Mouse (Mus musculus): ENCODE results near the gene Nfatc2.

Nfatc2 gene

DNA sequence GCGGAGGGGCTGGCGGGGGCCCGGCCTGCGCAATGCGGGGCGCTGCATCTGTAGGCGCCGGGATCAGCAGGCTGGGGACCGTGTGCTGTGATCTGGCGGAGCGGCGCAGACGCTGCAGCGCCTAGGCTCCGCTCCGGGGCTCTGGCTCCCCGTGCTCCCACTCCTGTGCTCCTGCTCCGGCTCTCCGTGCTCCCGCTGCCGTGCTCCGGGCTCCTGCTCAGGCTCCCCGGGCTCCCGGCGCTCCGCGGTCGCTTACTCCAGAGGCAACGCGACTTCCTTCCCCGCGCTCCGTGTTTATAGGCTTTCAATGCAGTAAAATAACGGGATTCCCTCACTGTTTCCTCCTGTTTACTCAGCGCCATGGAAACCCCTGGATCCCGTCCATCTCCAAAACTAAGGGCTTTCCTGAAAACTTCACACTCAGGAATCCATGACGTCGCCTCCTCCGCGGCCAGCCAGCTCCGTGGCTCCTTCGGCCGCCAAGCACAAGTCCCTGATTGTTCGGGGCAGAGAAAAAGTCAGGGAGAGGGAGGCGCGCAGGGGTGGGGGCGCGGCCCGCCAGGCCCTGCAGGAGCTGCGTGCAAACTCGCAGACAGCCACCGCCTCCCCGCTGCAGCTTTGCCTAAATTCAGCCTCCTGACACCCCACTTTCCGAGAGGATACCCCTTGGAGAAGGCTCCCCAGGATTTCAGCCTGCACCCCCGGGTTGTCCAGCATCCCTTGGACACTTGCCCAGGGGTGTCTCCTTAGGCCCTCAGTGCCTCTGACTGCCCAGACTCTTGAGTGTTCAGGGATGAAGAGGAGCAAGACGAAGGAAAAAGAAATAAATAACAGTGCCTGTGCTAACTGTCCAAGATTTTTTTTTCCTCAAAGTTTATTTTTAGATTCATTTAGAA is at the start of gene Nfatc2:
Gene Nfatc2, minus strand, starts transcription at position 167 of the 896 bp plus-strand sequence.
- no peak for DNase-seq (ENCODE audit: low read depth)

DNA sequence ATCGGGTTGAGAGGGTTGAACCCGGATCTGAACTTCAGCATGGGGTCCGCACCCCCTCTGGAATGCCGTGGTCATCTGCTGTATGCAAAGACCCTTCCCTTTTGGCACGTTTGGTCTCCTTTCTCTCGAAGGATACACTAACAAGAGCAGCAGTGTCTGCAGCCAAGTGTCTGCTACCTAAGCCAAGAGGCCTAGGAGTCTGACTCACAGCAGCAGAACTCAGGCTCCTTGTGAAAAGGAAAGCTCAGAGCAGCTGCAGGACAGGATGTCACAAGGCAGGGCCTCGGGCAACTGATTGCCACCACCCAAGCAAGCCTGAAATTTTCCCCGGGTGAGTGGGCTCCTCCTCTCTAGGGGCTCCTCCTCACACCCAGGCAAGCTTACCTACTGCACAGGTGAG is 46.7 kb upstream of the Nfatc2 start:
- DNase-seq (ENCODE audit: low read depth) = no peak

DNA sequence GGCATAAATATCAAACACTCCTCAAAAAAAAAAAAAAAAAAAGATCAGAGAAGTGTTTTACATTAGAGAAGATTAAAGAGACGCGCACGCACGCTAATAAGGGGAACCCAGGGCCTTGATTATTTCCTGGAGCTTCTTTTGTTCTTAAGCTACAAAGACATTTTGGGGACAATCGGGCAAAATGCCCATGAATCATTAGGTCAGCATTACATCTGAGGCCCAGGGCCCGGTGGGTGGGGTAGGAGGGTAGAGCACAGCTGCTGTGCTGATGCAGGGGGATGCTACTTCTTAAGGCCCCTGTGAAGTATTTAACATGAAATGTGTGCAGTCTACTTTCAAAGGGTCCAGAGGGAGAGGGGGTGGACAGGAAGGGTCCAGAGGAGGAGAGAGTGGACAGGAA is 43.4 kb upstream of the Nfatc2 start:
- no peak for DNase-seq (ENCODE audit: low read depth)

DNA sequence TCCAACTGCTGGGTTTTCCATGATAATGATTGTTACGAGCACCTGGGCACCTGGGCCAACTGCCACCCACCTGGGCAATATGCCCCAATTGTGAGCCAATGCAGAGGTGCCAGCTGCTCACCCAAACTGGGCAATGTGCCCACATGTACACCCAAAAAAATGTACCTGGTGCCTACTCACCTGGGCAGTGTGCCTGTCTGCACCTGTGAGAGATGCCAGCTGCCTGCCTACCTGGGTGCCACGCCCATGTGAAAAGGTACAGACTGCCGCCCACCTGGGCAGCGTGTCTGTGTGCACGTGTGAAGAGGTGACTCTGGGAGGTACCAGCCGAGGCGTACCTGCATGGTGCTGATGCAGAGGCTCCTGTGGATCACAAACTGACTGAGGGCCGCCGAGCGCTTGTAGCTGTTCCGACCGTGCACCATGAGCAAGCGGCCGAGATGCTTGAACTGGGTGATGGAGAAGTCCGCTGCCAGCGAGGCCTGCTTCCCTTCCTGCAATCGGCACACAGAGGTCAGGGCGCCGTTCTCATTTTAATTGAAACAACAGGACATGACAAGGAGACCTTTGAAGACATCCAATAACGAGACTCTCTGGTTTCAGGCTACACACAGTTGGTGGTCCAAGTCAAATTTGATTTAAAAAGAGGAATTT is 42.2 kb upstream of the Nfatc2 start:
- DNase-seq (ENCODE audit: low read depth) = no peak

DNA sequence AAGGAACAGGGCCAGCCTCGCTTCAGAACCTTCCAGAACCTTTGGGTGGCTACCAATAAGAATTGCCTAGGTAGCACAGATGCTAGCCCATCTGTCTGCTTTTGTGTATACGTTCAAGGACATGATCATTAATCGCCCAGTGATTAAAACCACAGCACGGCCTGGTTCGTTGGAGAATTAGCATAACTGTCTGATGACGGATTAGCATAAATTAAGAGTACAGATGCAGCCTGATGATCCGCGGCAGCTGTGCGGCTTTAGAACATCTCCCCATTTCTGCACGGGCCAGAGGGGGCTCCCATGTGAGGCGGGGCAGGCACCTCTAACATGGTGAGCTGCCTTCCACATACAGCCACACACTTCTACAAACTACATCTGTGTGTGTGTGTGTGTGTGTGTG is 40.7 kb upstream of the Nfatc2 start:
- no peak for DNase-seq (ENCODE audit: low read depth)

DNA sequence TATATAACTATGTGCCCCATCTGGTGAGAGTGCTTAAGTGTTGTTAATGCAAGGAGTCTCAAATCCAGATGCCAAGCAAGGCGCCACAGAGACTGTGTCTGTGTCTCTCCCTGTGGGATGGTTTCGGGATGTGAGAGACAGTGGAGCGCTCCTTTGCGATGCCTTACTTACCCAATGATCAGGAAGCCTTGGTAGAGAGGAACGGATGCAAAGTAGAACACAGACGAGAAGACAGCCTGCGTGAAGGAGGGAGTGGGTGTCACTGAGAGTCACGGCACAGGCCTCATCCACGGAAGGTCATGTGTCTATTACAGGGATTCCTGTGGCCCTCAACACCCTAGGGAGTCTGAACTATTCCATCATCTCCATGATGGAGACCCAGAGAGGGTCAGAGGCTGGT is 39.0 kb upstream of the Nfatc2 start:
- no peak for DNase-seq (ENCODE audit: low read depth)

DNA sequence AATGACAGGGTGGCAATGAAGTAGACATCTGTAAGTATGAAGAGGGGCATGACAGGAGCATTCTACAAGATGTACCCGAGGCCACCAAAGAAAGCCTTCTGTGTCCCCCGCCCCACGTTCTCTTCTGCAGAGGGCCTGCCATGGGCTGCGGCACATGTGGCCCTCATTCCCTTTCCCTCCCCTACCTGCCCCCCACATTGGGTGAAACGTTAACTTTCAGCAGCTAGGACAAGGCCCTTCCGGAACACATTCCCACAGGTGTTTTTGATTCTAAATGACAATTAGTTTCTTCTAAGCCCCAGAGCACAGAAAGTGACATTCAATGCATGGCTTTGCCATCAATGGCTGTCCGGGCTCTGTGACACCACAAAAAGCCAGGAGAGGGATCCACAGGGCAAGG is 33.4 kb upstream of the Nfatc2 start:
- no peak for DNase-seq (ENCODE audit: low read depth)

DNA sequence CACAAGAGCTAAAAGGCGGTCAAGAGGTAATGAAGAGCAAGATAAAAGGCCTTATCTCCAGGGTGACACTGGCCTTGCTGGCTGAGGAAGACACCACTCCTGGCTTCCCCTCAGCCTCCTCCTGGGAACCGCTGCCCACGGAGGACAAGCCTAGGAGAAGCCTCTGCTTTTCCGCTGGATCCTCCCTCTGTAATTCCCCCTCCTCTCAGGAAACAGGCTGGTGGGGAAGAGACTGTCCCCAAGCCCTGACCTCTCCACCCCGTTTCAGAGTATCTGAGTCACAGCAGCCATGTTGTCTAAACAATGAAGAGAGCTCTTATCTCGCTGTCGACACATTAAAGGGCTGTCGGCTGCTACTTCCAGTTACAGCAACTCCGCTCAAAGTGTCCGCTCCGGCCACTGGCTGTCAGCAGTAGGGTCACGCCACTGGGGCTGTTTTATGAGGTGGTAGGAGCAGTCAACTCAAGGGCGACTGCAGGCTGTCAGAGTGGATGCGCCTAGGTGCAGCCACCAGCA is 31.9 kb upstream of the Nfatc2 start:
- no peak for DNase-seq (ENCODE audit: low read depth)

DNA sequence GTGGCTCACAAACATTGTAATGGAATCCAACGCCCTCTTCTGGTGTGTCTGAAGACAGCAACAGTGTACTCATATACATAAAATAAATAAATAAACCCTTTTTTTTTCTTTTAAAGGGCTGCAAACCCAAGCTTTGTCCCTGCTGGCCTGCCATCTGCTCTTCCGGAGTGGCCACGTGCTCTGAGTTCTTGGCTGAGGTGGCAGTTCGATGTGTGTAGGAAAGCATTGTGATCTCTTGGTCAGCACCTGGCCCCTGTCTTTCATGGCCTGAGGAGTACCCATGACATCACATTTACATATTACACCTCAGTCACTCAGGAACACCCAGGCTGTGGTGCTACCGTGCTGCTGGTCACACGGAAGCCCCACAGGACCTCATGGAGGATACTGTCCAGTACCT is 31.1 kb upstream of the Nfatc2 start:
- no peak for DNase-seq (ENCODE audit: low read depth)

DNA sequence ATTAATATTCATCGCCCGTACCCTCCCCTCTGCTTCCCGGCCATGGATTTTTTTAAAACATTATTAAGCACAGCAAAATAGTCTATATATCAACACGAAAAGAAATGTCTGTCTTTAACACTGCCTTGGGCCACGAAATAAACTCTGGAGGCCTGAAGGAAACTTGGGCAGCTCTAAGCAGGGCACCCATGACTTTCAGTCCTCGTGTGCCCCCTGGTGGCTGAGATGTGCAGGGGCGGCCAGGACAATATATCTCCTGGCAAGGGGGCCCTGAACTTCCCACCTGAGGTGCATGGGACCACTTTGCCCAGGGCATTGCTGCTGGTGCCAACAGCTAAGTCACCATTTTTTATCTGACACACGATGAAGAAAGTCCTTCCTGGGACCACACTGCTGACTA is 27.3 kb upstream of the Nfatc2 start:
- peak; percentile 65 for DNase-seq (ENCODE audit: low read depth)

DNA sequence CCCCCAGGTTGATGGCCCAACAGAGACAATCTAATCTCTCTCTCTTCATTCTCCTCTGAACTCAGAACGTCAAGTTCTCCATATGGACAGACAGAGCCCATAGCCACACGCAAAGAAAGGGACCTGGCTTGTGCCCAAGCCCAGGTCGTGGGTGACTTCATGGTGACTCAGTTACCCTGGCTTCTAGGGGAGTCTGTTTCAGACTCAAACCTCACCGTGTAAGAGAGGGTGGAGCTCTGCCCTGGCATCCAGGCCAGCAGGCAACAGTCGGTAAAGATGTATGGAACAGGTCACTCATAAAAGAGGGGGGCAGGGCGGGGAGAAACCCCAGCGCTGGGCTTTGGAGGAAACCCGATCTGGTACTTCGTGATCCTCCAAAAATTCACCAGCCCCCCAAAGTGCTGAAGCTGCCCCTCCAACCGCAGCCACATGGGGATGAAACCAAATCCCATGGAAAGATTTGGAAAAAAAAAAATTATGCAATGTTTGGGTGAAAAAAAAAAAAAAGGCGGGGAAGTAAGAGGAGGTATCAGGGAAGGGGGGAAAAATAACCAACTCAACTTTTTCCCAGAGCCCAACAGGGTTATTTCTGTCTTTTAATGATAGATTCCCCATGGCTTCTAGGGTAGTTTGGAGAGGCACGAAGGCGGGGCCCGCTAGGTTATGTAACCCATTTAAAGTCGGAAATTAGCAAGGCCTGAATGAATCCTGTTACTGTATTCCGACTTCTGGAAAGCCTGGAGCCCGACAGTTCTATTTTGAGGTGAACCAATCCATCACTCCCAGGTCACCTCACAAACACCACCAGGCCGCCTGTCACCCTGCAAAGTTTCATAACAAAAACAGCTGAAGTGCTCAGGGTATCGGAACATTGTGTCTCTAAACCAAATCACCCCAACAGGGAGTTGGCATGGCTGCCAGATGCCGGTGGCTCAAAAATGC is 26.6 kb upstream of the Nfatc2 start:
- no peak for DNase-seq (ENCODE audit: low read depth)

DNA sequence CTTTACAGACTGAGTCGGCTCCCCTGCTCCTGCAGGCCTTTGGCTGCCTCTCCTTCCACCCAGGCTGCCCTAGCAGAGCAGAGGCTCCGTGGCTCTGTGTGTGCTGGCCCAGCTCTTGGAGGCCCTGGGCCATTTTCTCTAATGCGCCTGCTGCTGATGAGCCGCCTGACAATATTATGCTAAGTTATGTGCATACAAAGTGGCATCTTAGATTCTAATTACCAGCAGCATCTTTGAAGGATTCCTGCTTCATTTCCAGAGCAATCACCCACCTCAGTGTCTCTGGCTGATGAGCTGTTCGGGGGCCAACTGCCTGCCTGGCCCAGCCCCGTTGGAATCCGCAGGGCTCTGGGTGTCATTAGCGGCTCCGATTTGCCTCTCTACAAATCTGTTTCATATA is 24.9 kb upstream of the Nfatc2 start:
- DNase-seq (ENCODE audit: low read depth) = no peak

DNA sequence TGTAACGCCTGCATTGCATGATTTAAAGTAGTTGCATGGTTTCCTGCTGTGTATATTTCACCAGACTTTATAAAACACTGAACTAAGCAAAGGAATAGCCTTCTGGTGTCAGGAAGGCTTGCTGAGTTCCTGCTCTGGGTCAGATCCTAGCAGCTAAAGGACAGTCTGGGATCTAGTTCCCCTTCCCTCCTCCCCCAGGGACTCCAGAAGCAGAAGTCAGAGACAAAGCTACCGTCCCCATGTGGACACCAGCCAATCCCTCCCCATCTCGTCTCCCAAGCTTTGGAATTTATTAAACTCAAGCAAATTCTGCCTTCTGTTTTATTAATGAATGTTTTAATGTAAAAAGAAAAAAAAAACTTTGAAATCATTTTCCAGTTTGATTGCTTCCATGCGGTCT is 23.6 kb upstream of the Nfatc2 start:
- DNase-seq (ENCODE audit: low read depth) = no peak

DNA sequence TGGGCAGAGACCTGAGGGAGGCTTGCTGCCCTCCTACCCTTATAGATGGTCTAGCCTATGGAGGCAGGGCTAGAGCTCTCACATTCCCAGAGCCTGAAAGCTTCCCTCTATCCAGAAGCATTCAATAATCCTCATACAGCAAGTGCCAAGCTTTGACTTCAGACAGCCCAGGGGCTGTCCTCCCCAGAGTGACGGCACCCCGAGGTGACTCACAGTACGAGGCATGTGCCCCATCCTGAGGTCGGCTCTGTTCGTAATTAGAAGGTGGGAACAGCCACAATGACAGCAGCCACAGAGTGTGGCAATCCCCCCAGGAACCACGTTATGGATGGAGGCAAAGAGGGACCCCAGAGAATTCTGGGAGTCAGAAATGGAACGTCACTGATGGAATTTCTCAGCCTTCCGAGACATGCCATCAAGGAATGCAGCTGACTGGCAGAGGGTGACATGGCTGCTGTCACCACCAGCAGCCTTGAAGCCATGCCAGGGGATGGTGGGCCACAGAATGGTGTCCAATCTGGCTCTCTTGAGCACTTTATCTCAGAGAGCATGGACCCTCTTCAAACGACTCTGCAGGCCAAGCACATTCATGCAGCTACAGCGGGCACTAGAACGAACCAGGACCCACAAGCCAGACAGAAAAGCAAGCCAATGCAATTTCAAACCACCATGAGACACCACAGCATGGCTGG is 19.8 kb upstream of the Nfatc2 start:
- DNase-seq (ENCODE audit: low read depth) = no peak

DNA sequence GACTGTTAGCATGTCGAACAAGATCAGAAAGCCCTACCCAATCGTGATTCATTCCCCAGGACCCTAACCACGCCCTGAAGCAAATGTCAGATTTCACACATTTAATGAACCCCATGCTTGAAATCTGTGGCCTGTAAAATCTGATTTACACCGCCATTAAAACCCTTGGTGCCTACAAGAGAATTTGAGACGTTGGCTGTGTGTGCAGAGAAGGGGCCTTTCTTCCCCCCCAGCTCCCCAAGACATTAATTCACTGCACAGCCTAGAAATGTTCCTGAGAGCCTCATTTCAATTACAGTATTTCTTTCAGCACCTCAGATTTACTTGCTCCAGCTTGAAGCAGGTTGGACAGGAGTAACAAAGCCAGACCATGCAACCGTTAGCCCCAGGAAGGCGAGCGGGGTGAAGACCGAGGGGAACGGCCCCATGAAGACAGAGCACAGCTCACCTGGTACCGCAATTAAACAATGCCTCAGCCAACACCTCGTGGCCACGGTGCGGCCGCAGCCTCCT is 16.8 kb upstream of the Nfatc2 start:
- DNase-seq (ENCODE audit: low read depth) = no peak

DNA sequence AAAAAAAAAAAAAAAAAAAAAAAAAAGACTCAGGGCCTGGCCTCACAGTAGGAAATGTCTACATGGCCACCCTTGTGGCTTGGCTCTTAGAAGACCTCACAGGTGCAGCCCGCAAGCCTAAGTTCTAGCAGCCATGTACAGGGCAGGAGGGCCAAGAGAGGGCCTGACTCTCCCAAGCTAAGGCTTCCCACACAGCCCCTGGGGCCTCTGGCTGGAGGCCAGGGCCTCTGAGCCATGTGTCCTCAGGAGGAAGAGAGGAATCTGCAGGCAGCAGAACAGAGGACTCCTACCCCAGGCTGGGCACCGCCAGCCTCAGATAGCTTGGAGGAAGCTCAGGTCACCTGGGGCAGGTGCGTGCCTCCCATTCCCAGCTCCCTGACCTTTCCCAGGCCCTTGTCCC is 13.7 kb upstream of the Nfatc2 start:
- no peak for DNase-seq (ENCODE audit: low read depth)

DNA sequence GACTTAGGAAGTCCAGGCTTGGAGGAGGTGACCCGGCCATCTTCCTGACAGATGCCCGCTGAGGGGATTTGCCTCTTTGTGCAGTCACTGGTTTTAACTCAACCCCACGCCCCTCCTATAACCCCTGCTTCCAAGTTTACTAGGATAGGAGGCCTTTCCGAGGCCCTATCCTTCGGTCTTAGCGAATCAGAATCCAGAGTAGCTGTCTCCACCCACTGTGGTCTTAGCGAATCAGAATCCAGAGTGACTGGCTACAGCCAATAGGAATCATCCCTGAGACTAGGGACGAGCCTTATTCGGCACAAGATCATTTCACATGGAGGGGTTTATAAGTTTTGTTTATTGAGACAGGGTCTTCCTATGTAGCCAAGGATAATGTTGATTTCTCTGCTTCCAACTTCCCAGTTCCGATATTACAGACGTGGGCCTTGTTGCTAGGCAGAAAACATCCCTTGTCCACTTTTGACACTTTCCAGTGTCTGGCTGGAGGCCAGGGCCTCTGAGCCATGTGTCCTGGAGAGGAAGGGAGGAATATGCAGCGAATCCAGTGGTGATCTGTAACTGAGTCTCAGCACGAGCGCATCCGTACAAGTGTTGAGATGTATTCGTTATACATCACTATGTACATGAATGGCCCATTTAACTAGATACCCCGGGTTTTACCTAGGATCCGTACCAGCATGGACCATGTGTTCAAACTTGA is 12.9 kb upstream of the Nfatc2 start:
- DNase-seq (ENCODE audit: low read depth) = no peak

DNA sequence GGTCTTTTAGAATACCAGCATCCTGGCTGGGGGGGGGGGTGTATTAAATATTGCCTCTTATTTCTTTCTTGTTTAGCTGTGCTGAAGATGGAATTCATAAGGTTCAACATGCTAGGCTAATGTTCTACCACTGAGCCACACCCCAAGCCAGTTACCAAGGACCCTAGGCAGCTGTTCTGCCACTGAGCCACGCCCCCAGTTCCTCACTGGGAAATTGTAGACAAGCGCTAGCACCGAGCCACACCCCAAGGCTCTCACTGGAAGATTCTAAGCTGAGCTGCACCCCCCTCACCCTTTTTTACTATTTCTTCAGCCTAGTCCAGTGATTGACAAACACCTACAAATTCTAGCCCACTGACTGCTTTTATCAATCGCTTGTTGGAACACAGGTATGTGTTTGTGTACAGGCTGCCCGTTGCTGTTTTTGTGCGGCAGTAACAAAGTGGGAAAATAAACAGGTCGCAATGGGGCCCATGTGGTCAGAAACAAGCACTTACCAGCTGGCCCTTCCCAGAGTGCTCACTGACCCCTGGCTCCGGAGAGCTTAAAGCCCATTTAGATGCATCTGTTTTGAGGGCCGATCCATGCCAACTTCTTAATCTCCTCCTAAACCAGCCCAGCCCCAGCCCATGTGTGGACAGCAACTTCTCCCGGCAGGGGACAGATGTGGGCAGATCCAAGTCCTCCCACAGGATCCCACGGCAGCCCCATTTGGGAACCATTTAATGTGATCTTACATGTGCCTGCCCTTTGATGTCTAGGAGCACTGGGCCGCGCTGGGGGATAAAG is 11.8 kb upstream of the Nfatc2 start:
- DNase-seq (ENCODE audit: low read depth) = no peak

DNA sequence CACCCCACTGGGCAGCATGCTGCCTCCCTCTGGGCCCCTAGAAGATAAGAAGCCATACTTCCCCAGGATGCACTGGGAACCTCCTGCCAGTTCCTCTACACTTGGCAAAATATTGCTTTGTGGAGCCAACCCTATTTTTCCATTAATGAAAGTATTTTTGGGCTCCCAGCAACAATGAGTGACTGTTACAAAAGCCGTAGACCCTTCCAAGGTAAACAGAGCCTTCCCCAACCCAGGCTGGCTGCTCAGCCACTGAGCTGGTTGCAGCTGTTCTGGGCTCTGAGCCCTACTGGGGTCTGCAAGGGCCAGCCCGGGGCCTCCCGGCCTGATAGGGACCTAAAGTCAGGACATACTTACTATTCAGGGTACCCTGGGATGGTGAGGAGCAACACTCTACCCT is 9.5 kb upstream of the Nfatc2 start:
- no peak for DNase-seq (ENCODE audit: low read depth)

DNA sequence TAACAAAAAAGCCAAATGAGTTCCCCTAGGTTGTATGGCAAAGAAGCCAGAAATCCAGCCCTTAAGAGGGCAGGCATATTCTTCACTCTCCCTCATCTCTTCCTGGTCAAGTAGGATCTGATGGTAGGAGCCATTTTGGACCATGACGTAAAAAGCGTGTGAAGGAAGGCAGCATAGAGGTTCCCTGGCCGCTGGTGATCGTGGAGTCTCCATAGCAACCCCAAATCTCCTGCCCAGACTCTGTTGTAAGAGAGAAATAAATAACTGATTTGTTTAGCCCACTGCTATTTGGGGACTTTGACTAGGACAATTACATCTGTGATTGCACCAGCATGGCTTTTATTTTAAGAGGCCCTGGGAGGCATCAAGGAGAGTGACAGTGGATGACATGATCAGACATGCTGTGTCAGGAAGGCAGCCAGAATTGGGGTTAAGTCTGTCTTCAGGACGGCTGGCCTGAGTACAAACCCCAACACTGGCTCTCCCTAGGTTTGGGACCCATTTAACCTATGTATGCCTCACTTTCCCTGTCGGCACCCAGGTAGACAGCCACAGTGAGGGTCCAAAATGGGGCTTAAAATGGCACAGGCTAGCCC is 8.3 kb upstream of the Nfatc2 start:
- no peak for DNase-seq (ENCODE audit: low read depth)
